11 mouse cellular contexts compared by ENCODE assay signal in the genomic region with DNA sequence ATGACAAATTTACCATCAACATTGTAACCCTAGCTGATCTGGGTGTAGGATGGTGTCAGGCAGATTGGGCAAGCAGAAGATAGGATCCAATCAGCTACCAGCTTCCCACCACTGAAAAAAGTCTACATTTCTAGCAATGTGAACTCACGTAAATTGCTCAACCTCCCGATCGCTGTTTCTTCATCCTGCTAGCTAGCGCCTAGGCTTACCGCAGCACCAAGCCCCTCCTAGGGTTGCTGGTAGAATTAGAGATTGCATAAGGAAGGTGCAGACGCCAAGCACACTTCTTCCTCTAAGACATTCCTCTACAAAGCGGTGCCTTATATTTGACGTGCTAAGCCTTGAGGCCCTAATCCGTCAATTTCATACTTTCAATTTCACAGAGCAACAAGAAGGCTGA. TPM values are rescaled to one million over a fixed set of nuclear protein-coding genes. Genes with fewer than 3 reads are reported as not detected.
DNase-seq lines count a peak whose midpoint lies in the region; ATAC-seq and TF ChIP-seq lines count a peak whose summit lies in the region.
"Had no signal": no experiment of that assay in that cellular context is flagged by ENCODE, and none has a peak within 500 bp of the region (broad histone marks: within the 10 kb centered on the region; RNA-seq: fewer than 3 reads in every experiment).

No protein-coding gene starts in this region.

- H3K4me3 ChIP-seq in heart, embryonic 12.5 days, result no peak overlapping the region
- H3K4me3 ChIP-seq in heart, embryonic 10.5 days, result no peak overlapping the region
- no peak overlapping the region for H3K4me3 ChIP-seq in liver, adult 2 months (ENCODE audit: insufficient read depth, low read depth, low read length)
- no peak overlapping the region for H3K4me3 ChIP-seq in liver, embryonic 12.5 days
- H3K4me3 ChIP-seq: embryonic facial prominence, embryonic 15.5 days; liver, embryonic 13.5 days had no signal

- 0 out of 2 replicates have a peak, but pooled peaks cover 7% of the 10 kb centered on the region for H3K4me1 ChIP-seq in heart, embryonic 12.5 days (replicated peaks)
- H3K4me1 ChIP-seq in heart, embryonic 10.5 days, result no peaks in the 10 kb centered on the region
- no peaks in the 10 kb centered on the region for H3K4me1 ChIP-seq in liver, adult 2 months (ENCODE audit: control insufficient read depth, insufficient read depth, low read length)
- no peaks in the 10 kb centered on the region for H3K4me1 ChIP-seq in liver, embryonic 12.5 days
- H3K4me1 ChIP-seq: liver, embryonic 13.5 days had no signal

- ATAC-seq in heart, embryonic 12.5 days (ENCODE audit: insufficient number of reproducible peaks, low FRiP score), result no peak
- ATAC-seq in liver, embryonic 12.5 days, result no peak
- ATAC-seq in monocyte, adult 5-6 weeks (replicated peaks; ENCODE audit: insufficient number of reproducible peaks, low FRiP score, low TSS enrichment, poor library complexity, severe bottlenecking), result peak; percentile 92

- DNase-seq in heart, embryonic 10.5 days (ENCODE audit: low spot score), result no peak
- DNase-seq in liver, adult 2 months (ENCODE audit: extremely low read depth, low read depth, low spot score), result peak; percentile 20
- peak; percentile 26 for DNase-seq in forelimb bud, embryonic 11.5 days (ENCODE audit: low read depth, low spot score)
- no peak for DNase-seq in layer of hippocampus, adult 9-10 months (ENCODE audit: low spot score)
- no peak for DNase-seq in left cerebral cortex, postnatal 14 days (ENCODE audit: low spot score in 2 of 2)
- DNase-seq: cerebellum, adult 2 months; liver, embryonic 13.5 days had no signal

- intact Hi-C loops in left cerebral cortex, postnatal 14 days (cut with DNase I), result no loop called here

- no peak for TF ChIP-seq POLR2A in liver, adult 2 months (IDR thresholded peaks at IDR 0.05; ENCODE audit: extremely low read depth, insufficient read depth, low read length)

- no peaks in the 10 kb centered on the region for H3K27me3 ChIP-seq in heart, embryonic 12.5 days (replicated peaks)
- H3K27me3 ChIP-seq in heart, embryonic 10.5 days (ENCODE audit: insufficient read depth, poor library complexity, severe bottlenecking), result no peaks in the 10 kb centered on the region
- H3K27me3 ChIP-seq in liver, adult 2 months (ENCODE audit: control insufficient read depth, insufficient read depth, low read length), result no peaks in the 10 kb centered on the region
- no peaks in the 10 kb centered on the region for H3K27me3 ChIP-seq in liver, embryonic 12.5 days (replicated peaks)
- H3K27me3 ChIP-seq: embryonic facial prominence, embryonic 15.5 days; liver, embryonic 13.5 days had no signal

- no peak overlapping the region for H3K9ac ChIP-seq in heart, embryonic 12.5 days
- no peak overlapping the region; the same call in 1 of the 2 replicates for H3K9ac ChIP-seq in liver, adult 2 months (ENCODE audit: low read depth, low read length)
- no peak overlapping the region for H3K9ac ChIP-seq in liver, embryonic 12.5 days
- H3K9ac ChIP-seq: embryonic facial prominence, embryonic 15.5 days; liver, embryonic 13.5 days had no signal

- no peak for TF ChIP-seq CTCF in liver, adult 2 months (IDR thresholded peaks at IDR 0.05; ENCODE audit: low read depth, low read length)

- peaks cover 62% of the 10 kb centered on the region for H3K36me3 ChIP-seq in heart, embryonic 12.5 days
- peaks cover 13% of the 10 kb centered on the region for H3K36me3 ChIP-seq in heart, embryonic 10.5 days
- peaks cover 9% of the 10 kb centered on the region; the same call in 1 of the 2 replicates for H3K36me3 ChIP-seq in liver, adult 2 months (ENCODE audit: control insufficient read depth, insufficient read depth, low read length)
- H3K36me3 ChIP-seq in liver, embryonic 12.5 days, result peaks cover 3% of the 10 kb centered on the region; the same call in 1 of the 2 replicates

- no peaks in the 10 kb centered on the region for H3K79me2 ChIP-seq in liver, adult 2 months (ENCODE audit: control insufficient read depth, insufficient read depth, low read length)

- no peaks in the 10 kb centered on the region for H3K9me3 ChIP-seq in heart, embryonic 12.5 days (replicated peaks)
- H3K9me3 ChIP-seq in heart, embryonic 10.5 days, result no peaks in the 10 kb centered on the region
- H3K9me3 ChIP-seq in liver, embryonic 12.5 days (replicated peaks), result no peaks in the 10 kb centered on the region
- H3K9me3 ChIP-seq: embryonic facial prominence, embryonic 15.5 days; liver, embryonic 13.5 days had no signal

- 78% methylated on average over 9 of the region's 9 CpGs for WGBS in heart, embryonic 12.5 days
- 85% methylated on average over 9 of the region's 9 CpGs for WGBS in heart, embryonic 10.5 days
- 59% methylated on average over 9 of the region's 9 CpGs for WGBS in liver, adult 2 months
- WGBS in liver, embryonic 12.5 days (ENCODE audit: insufficient replicate concordance), result 64% methylated on average over 9 of the region's 9 CpGs

- H3K4me2 ChIP-seq in heart, embryonic 12.5 days, result no peak overlapping the region
- no peak overlapping the region for H3K4me2 ChIP-seq in liver, embryonic 12.5 days
- H3K4me2 ChIP-seq: embryonic facial prominence, embryonic 15.5 days; liver, embryonic 13.5 days had no signal

- H3K27ac ChIP-seq in heart, embryonic 12.5 days (ENCODE audit: poor library complexity, severe bottlenecking), result 0 out of 2 replicates have a peak overlapping the region, but pooled peaks have one; percentile 2
- no peak overlapping the region for H3K27ac ChIP-seq in heart, embryonic 10.5 days
- peak overlapping the region; percentile 46 for H3K27ac ChIP-seq in liver, adult 2 months (replicated peaks; ENCODE audit: insufficient read depth, low read depth, low read length)
- H3K27ac ChIP-seq in liver, embryonic 12.5 days, result no peak overlapping the region
- H3K27ac ChIP-seq: embryonic facial prominence, embryonic 15.5 days; liver, embryonic 13.5 days had no signal

RNA-seq across cellular contexts. Expression of gene Tmem156, which starts 53.6 kb away (rescaled TPM):
- polyA plus RNA-seq in heart, embryonic 12.5 days (2016; fragmentation: Nextera tagmentation; extraction: Ambion mirVana), result 0.27 TPM in 1 of 2 replicates, not detected in the other
- 0.12 and 0.13 TPM in 2 replicates for polyA plus RNA-seq in heart, embryonic 10.5 days (2016; fragmentation: Nextera tagmentation; extraction: Ambion mirVana)
- total RNA-seq in liver, adult 2 months (2014; rRNA removed), result 0.40 and 0.65 TPM in 2 replicates
- not detected in 2 replicates for polyA plus RNA-seq in liver, adult 2 months (2012; rRNA removed)
- polyA plus RNA-seq in liver, embryonic 12.5 days (2016; fragmentation: Nextera tagmentation; extraction: Ambion mirVana), result 0.39 and 0.41 TPM in 2 replicates
- 69.7 to 98.1 TPM (median 80.6 TPM) in 3 replicates for total RNA-seq in monocyte, adult 5-6 weeks (2017)
- under 1 TPM; 0.61 to 0.62 TPM for total RNA-seq in left cerebral cortex, postnatal 14 days (2021)

Comparison
In these comparisons a context has a peak if more than half of its experiments do, and no peak if none do; other contexts are left out.
1. H3K27ac ChIP-seq: peak in heart, embryonic 12.5 days (single experiment) and liver, adult 2 months (single experiment); none in heart, embryonic 10.5 days (single experiment) and liver, embryonic 12.5 days (single experiment).
2. DNase-seq: peak in liver, adult 2 months (single experiment) and forelimb bud, embryonic 11.5 days (single experiment); none in heart, embryonic 10.5 days (single experiment), layer of hippocampus, adult 9-10 months (single experiment) and left cerebral cortex, postnatal 14 days (0 of 2).